Mouse (Mus musculus): ENCODE data around the gene B3galt4. TPM values are rescaled to one million over a fixed set of nuclear protein-coding genes. Genes with fewer than 3 reads are reported as not detected.
"Not testable (repeated sequence)": the region's sequence is repeated elsewhere in the genome, so short reads cannot be mapped to it uniquely, and the experiment has no call there.

B3galt4 gene
- total and polyA plus RNA-seq, 3 experiments: 2.2 to 2.9 TPM; not detected in 1

GRCm38 (mm10) chr17:33908331-33909076, 42.8 kb downstream of the B3galt4 start:
- H3K27ac ChIP-seq (ENCODE audit: control insufficient read depth, low read depth, low read length): peak overlapping the region; percentile 67
- H3K9ac ChIP-seq (ENCODE audit: control insufficient read depth, low read depth, low read length, poor library complexity, severe bottlenecking): peak overlapping the region; percentile 81
- H3K27me3 ChIP-seq (ENCODE audit: control insufficient read depth in 1 of 2, insufficient read depth in 2 of 2, low read length in 2 of 2): no peaks in the 10 kb centered on the region
- TF ChIP-seq TCF12 (IDR thresholded peaks at IDR 0.05; ENCODE audit: low read depth, low read length) (0 out of 2 replicates have a peak, but pooled peaks have one; percentile 19), EP300 (IDR thresholded peaks at IDR 0.05; ENCODE audit: low read depth in 1 of 2, low read length in 2 of 2) (no peak), USF2 (IDR thresholded peaks at IDR 0.05; ENCODE audit: borderline replicate concordance in 1 of 2, insufficient read depth in 1 of 2, low read depth in 1 of 2, low read length in 2 of 2) (no peak), SIN3A (IDR thresholded peaks at IDR 0.05; ENCODE audit: low read length) (peak; percentile 68), GATA1 (IDR thresholded peaks at IDR 0.05; ENCODE audit: low read depth, low read length) (no peak), ZMIZ1 (IDR thresholded peaks at IDR 0.05; ENCODE audit: low read depth, low read length) (no peak), MYB (IDR thresholded peaks at IDR 0.05; ENCODE audit: low read depth, low read length) (no peak), POLR2A (IDR thresholded peaks at IDR 0.05; ENCODE audit: control insufficient read depth in 1 of 2, insufficient read depth in 1 of 2, low read depth in 1 of 2, low read length in 2 of 2, poor library complexity in 1 of 2) (peak in 1 of 2 experiments; percentile 20; a peak in 1 of 4 replicates), POLR2AphosphoS2 (IDR thresholded peaks at IDR 0.05; ENCODE audit: low read length) (no peak; the same call in 1 of the 2 replicates), HCFC1 (IDR thresholded peaks at IDR 0.05; ENCODE audit: low read depth, low read length) (peak; percentile 78), CTCF (IDR thresholded peaks at IDR 0.05 in 2 of 3, conservative IDR thresholded peaks at IDR 0.05 in 1 of 3; ENCODE audit: control insufficient read depth in 1 of 3, insufficient read depth in 1 of 3, low read depth in 2 of 3, low read length in 3 of 3, poor library complexity in 1 of 3, severe bottlenecking in 1 of 3) (no peak), USF1 (IDR thresholded peaks at IDR 0.05; ENCODE audit: low read depth, low read length) (no peak), MEF2A (IDR thresholded peaks at IDR 0.05; ENCODE audit: extremely low read depth, insufficient replicate concordance, low read depth, low read length, poor library complexity, severe bottlenecking) (no peak), RCOR1 (IDR thresholded peaks at IDR 0.05; ENCODE audit: low read depth, low read length) (no peak), SMC3 (IDR thresholded peaks at IDR 0.05; ENCODE audit: low read depth, low read length) (no peak), CHD2 (IDR thresholded peaks at IDR 0.05; ENCODE audit: low read length) (no peak), NRF1 (IDR thresholded peaks at IDR 0.05; ENCODE audit: insufficient read depth, low read depth, low read length, poor library complexity, severe bottlenecking) (no peak), CHD1 (IDR thresholded peaks at IDR 0.05; ENCODE audit: low read depth, low read length) (0 out of 2 replicates have a peak, but pooled peaks have one; percentile 53), ETS1 (IDR thresholded peaks at IDR 0.05; ENCODE audit: low read depth, low read length) (0 out of 2 replicates have a peak, but pooled peaks have one; percentile 32), ELF1 (IDR thresholded peaks at IDR 0.05; ENCODE audit: low read depth, low read length) (0 out of 2 replicates have a peak, but pooled peaks have one; percentile 47), MAZ (IDR thresholded peaks at IDR 0.05; ENCODE audit: low read depth, low read length) (peak; percentile 40; the same call in 1 of the 2 replicates), MYC (IDR thresholded peaks at IDR 0.05; ENCODE audit: low read depth, low read length) (no peak), NELFE (IDR thresholded peaks at IDR 0.05; ENCODE audit: low read depth, low read length) (peak; percentile 43)
- no peaks in the 10 kb centered on the region for H3K9me3 ChIP-seq (replicated peaks; ENCODE audit: insufficient read depth, low read length)
- H3K36me3 ChIP-seq (ENCODE audit: control insufficient read depth in 1 of 2, insufficient read depth in 2 of 2, low read length in 2 of 2): peaks cover 0 to 14% of the 10 kb centered on the region in 2 experiments; a peak in 3 of 4 replicates
- peak overlapping the region; percentile 61 to 90 for H3K4me3 ChIP-seq (ENCODE audit: control insufficient read depth in 1 of 2, insufficient read depth in 1 of 2, low read depth in 2 of 2, low read length in 2 of 2)
- peaks cover 30% of the 10 kb centered on the region for H3K79me2 ChIP-seq (ENCODE audit: control insufficient read depth, insufficient read depth, low read length, poor library complexity)
- H3K4me1 ChIP-seq (ENCODE audit: control insufficient read depth in 1 of 2, insufficient read depth in 2 of 2, low read length in 2 of 2): peaks cover 2 to 18% of the 10 kb centered on the region in 2 experiments
- DNase-seq (ENCODE audit: low read depth, low spot score): peak; percentile 82

DNA sequence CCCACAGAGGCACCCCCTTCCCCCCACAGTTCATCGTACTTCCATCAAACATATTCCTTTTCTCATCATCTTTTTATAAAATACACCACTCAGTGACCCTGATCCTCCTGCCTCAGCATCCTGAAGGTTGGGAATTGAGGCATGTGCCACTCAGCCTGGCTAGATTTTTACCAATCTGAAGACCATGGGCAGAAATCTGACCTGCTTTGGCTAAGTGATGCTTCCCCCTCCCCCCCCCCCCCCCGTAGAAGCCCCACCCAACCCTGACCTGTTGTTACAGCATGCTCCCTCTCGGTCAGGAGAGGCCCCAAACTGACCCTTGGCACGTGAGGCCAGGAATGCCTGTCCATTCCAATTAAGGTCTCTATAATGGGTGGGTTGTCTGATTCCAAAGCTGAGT, 46.5 kb downstream of the B3galt4 start, which contains the start of gene Platr17:
Platr17 (plus strand) TSS at position 301 of the 400 bp plus-strand sequence.
- H3K79me2 ChIP-seq (ENCODE audit: control insufficient read depth, insufficient read depth, low read length, poor library complexity); H3K27ac ChIP-seq (ENCODE audit: control insufficient read depth, low read depth, low read length); H3K27me3 ChIP-seq (ENCODE audit: control insufficient read depth in 1 of 2, insufficient read depth in 2 of 2, low read length in 2 of 2); DNase-seq (ENCODE audit: low read depth, low spot score); H3K9me3 ChIP-seq (replicated peaks; ENCODE audit: insufficient read depth, low read length); H3K9ac ChIP-seq (ENCODE audit: control insufficient read depth, low read depth, low read length, poor library complexity, severe bottlenecking); H3K4me3 ChIP-seq (ENCODE audit: control insufficient read depth in 1 of 2, insufficient read depth in 1 of 2, low read depth in 2 of 2, low read length in 2 of 2): not testable (repeated sequence)
- Histone ChIP-seq H3K36me3 (ENCODE audit: control insufficient read depth in 1 of 2, insufficient read depth in 2 of 2, low read length in 2 of 2) (peaks cover 0 to 25% of the 10 kb centered on the region in 2 experiments; a peak in 2 of 4 replicates), H3K4me1 (ENCODE audit: control insufficient read depth in 1 of 2, insufficient read depth in 2 of 2, low read length in 2 of 2) (peaks cover 13 to 38% of the 10 kb centered on the region in 2 experiments)
